Mouse (Mus musculus) liver, embryonic 16.5 days (tissue): ENCODE measurements at regions not wholly inside any gene's neighbourhood (a gene's known extent, or its start where the extent isn't known, plus 50 kb on each side); places are given as distances from the start of the nearest gene placed in this dataset.
A peak's percentile ranks its signal among the peaks of the same experiment; 100 is the strongest.

Source experiments
- ATAC-seq: fragments of 200-750 bp; cut with Nextera tagmentation; 2 replicates; pipeline ENCODE4 v1.8.0; 2017; ENCODE audit warnings: low read depth, mild to moderate bottlenecking, moderate number of reproducible peaks, moderate library complexity
- H3K27ac ChIP-seq: fragments of 300-500 bp; sonication (generic); 2 replicates; pipeline ENCODE4 v1.5.1; 2014; ENCODE audit warnings: mild to moderate bottlenecking, low read length
- H3K27me3 ChIP-seq: fragments of 300-500 bp; sonication (generic); 2 replicates; pipeline ENCODE4 v1.6.1; 2014; ENCODE audit warnings: low read depth, low read length, mixed read lengths; ENCODE audit not compliant: control insufficient read depth, insufficient read depth
- H3K36me3 ChIP-seq: fragments of 300-500 bp; sonication (generic); 2 replicates; pipeline ENCODE4 v1.6.1; 2014; ENCODE audit warnings: mild to moderate bottlenecking; ENCODE audit not compliant: control insufficient read depth, insufficient read depth
- H3K4me1 ChIP-seq: fragments of 300-500 bp; sonication (generic); 2 replicates; pipeline ENCODE4 v1.6.1; 2014; ENCODE audit warnings: low read depth, low read length, mixed read lengths; ENCODE audit not compliant: control insufficient read depth
- H3K4me2 ChIP-seq: fragments of 300-500 bp; sonication (generic); 2 replicates; pipeline ENCODE4 v1.6.1; 2014; ENCODE audit warnings: low read depth, low read length, mixed read lengths
- H3K4me3 ChIP-seq: fragments of 300-500 bp; sonication (generic); 2 replicates; pipeline ENCODE4 v1.5.1; 2014; ENCODE audit warnings: low read depth, mild to moderate bottlenecking, low read length
- H3K9ac ChIP-seq: fragments of 300-500 bp; sonication (generic); 2 replicates; pipeline ENCODE4 v1.6.1; 2014; ENCODE audit warnings: low read depth, low read length
- H3K9me3 ChIP-seq: fragments of 300-500 bp; sonication (generic); replicated peaks from 2 replicates; pipeline ENCODE4 v1.6.1; 2016; ENCODE audit warnings: low read length; ENCODE audit not compliant: control insufficient read depth
- WGBS: fragments of 180-500 bp; shearing (Covaris S2); extraction: QIAGEN DNeasy Blood & Tissue Kit; methylation state at CpG from one replicate; pipeline ENCODE4 v1.1.7; 2014; ENCODE audit not compliant: insufficient replicate concordance; 5-methylcytosine and 5-hydroxymethylcytosine counted together

DNA sequence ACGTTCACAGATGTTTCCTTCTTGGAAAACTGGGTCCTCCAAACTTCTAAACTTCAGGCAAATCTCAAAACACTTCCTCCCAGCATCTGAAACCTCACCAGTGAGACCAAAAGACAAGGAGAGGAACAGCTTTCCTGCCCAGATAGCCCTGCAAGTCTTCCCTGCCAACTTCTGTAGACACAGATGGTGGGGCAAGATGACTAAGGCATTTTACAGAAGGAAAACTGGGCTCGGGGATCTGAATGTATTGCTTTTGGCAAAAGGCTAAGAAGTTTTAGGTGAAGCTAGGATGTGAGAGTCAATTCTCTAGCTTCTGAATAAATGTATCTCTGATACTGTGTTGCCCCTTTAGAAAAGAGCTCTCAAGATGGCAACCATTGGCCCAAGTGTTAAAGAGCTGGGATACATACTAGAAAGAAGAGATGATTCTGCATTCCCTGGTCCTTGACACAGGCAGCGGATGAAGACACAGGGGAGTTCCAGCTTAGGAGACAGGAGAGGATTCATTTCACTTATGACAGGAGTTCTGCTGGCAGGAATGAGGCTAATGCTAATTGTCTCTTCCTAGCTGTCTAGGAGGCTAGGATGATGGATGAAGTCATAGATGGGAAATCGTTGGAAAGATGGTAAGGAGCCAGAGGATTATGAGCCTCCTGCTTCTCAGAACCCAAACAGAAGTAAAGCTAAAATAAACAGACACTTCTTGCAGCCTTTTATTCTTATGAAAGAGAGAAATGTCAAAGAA is 108.0 kb upstream of the Ces5a start:
- Histone ChIP-seq H3K4me2 (no peak overlapping the region), H3K9ac (no peak overlapping the region), H3K4me1 (no peaks in the 10 kb centered on the region), H3K27ac (no peak overlapping the region), H3K36me3 (no peaks in the 10 kb centered on the region), H3K4me3 (no peak overlapping the region), H3K27me3 (no peaks in the 10 kb centered on the region), H3K9me3 (no peaks in the 10 kb centered on the region)
- no peak for ATAC-seq
- 48% methylated on average over 4 of the region's 4 CpGs for WGBS

DNA sequence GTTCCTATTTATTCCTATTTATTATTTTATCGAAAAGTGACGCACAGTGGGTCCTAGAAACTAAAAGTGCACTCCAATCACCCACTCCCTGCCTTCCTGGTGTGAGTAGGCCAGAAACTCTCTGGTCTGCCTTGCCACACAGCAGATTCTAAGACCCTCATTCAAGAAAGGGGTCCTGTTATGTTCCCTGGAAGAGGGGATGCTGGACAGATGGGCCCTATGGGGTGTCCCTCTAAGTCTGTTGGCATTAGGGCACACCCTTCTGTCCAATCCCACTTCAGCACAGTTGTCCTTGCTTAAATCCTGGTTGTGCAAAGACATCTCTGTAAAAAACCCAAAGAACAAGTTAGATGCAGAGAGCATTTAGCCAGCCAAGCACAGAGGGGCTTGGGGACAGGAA is 117.8 kb upstream of the Ces5a start:
- H3K27ac ChIP-seq = no peak overlapping the region
- H3K27me3 ChIP-seq = no peaks in the 10 kb centered on the region
- 78% methylated on average over 2 of the region's 2 CpGs for WGBS
- no peaks in the 10 kb centered on the region for H3K9me3 ChIP-seq
- no peak overlapping the region for H3K4me3 ChIP-seq
- H3K4me1 ChIP-seq = no peaks in the 10 kb centered on the region
- no peak overlapping the region for H3K9ac ChIP-seq
- no peak overlapping the region for H3K4me2 ChIP-seq
- H3K36me3 ChIP-seq = no peaks in the 10 kb centered on the region
- no peak for ATAC-seq

DNA sequence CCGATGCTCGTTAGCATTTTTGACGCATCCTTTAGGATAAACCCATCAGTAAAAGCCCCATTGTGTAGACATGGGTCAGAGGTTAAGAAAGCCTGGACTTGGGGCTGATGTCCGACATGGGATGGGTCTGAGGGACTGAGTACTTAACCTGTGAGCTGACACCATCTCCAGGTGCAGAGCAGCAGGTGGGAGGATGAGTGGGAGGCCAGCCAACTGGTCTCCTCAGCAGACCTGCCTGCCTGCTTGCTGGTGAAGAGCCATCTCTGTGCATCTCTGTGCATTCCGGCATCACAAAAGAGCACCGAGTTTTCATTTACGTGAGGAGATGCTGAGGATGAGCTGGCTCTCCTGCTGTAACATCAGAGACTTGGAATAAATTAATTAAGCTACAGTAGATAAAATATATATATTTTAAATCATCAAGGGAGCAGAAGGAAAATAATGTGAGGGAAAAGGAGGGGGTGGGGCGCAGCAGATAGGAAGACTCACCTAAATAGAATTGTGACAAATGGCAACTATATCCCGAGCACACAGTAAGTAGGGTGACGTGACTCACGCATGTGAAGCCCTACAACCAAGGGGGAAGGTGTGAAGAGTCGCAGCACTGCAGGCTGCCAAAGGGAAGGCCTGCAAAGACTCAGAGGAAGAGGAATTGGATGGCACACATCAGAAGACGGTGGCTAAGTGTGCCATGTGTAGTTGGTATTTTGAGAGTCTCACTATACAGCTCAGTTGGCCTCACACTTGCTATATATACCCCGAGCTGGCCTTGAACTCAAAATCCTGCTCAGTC is 118.5 kb upstream of the Ces5a start:
- H3K4me2 ChIP-seq = no peak overlapping the region
- WGBS = 56% methylated on average over 14 of the region's 14 CpGs
- H3K9ac ChIP-seq = no peak overlapping the region
- H3K27ac ChIP-seq = no peak overlapping the region
- ATAC-seq = no peak
- no peaks in the 10 kb centered on the region for H3K4me1 ChIP-seq
- H3K36me3 ChIP-seq = no peaks in the 10 kb centered on the region
- no peaks in the 10 kb centered on the region for H3K9me3 ChIP-seq
- no peaks in the 10 kb centered on the region for H3K27me3 ChIP-seq
- H3K4me3 ChIP-seq = no peak overlapping the region

DNA sequence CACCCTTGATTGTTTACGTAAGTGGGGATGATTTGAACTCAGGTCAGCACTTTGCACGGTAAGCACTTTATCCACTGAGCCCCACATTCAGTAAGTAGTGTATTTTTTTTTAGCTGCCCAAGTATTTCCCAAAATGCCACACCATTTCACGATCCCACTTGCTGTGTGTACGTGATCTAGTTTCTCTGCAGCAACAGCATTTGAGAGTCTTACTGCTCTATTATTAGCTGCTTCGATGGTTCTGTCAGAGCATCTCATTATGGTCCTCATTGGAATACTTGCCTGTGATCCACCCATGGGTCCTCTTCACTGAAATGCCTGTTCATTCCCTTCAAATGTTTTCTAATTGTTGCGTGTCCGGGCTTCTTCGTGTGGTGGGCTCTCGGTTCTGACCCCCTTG is 120.1 kb upstream of the Ces5a start:
- 69% methylated on average over 9 of the region's 9 CpGs for WGBS
- H3K9me3 ChIP-seq = no peaks in the 10 kb centered on the region
- H3K4me1 ChIP-seq = no peaks in the 10 kb centered on the region
- H3K27me3 ChIP-seq = no peaks in the 10 kb centered on the region
- ATAC-seq = no peak
- H3K36me3 ChIP-seq = no peaks in the 10 kb centered on the region
- H3K4me3 ChIP-seq = no peak overlapping the region
- H3K4me2 ChIP-seq = no peak overlapping the region
- no peak overlapping the region for H3K27ac ChIP-seq
- no peak overlapping the region for H3K9ac ChIP-seq

- no peaks in the 10 kb centered on the region for H3K9me3 ChIP-seq
- no peak overlapping the region for H3K9ac ChIP-seq
- H3K27ac ChIP-seq = no peak overlapping the region
- no peak overlapping the region; the same call in 1 of the 2 replicates for H3K4me3 ChIP-seq
- H3K4me2 ChIP-seq = peak overlapping the region; percentile 27; the same call in 1 of the 2 replicates
- no peaks in the 10 kb centered on the region for H3K27me3 ChIP-seq
- no peaks in the 10 kb centered on the region for H3K36me3 ChIP-seq
- 9% methylated on average over 15 of the region's 15 CpGs for WGBS
- no peaks in the 10 kb centered on the region for H3K4me1 ChIP-seq
- ATAC-seq = 0 out of 2 replicates have a peak, but pooled peaks have one; percentile 21
Observed at GRCm38 (mm10) chr8:93661739-93662138, 126.1 kb upstream of the Ces5a start.

GRCm38 (mm10) chr8:93662219-93662618 is 126.6 kb upstream of the Ces5a start:
- H3K9me3 ChIP-seq = no peaks in the 10 kb centered on the region
- no peak overlapping the region for H3K27ac ChIP-seq
- H3K4me3 ChIP-seq = no peak overlapping the region
- no peaks in the 10 kb centered on the region for H3K4me1 ChIP-seq
- H3K27me3 ChIP-seq = no peaks in the 10 kb centered on the region
- H3K36me3 ChIP-seq = no peaks in the 10 kb centered on the region
- WGBS = 37% methylated on average over 5 of the region's 5 CpGs
- 0 out of 2 replicates have a peak, but pooled peaks have one; percentile 13 for ATAC-seq
- H3K4me2 ChIP-seq = no peak overlapping the region
- H3K9ac ChIP-seq = no peak overlapping the region

GRCm38 (mm10) chr8:93663851-93664250 is 128.2 kb upstream of the Ces5a start:
- 46% methylated on average over 4 of the region's 4 CpGs for WGBS
- no peak overlapping the region for H3K4me3 ChIP-seq
- no peaks in the 10 kb centered on the region for H3K9me3 ChIP-seq
- H3K36me3 ChIP-seq = no peaks in the 10 kb centered on the region
- no peaks in the 10 kb centered on the region for H3K27me3 ChIP-seq
- H3K4me2 ChIP-seq = no peak overlapping the region
- ATAC-seq = no peak
- H3K9ac ChIP-seq = no peak overlapping the region
- H3K27ac ChIP-seq = no peak overlapping the region
- H3K4me1 ChIP-seq = no peaks in the 10 kb centered on the region

DNA sequence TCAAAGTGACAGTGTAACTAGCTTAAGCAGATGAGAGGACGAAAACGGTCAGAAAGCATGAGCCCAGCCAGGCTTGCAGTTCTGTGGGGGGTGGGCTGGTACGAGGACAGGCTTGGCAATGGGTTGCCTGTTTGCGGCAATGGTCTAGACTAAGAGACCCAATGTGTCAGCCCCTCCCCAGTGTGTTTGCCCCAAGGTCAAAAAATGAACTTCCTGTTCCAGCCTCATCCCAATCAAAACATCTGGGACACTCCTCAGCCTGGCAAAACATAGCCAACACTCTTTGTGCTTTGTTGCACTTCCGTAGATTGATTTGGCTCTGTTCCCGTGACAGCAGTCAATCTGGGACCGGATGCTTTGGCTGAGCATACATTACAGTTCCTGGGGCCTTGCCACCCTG is 132.7 kb upstream of the Ces5a start:
- H3K4me2 ChIP-seq = no peak overlapping the region
- no peaks in the 10 kb centered on the region for H3K36me3 ChIP-seq
- no peak overlapping the region for H3K27ac ChIP-seq
- no peak overlapping the region for H3K9ac ChIP-seq
- H3K4me3 ChIP-seq = no peak overlapping the region
- no peaks in the 10 kb centered on the region for H3K9me3 ChIP-seq
- 49% methylated on average over 7 of the region's 7 CpGs for WGBS
- ATAC-seq = no peak
- H3K4me1 ChIP-seq = no peaks in the 10 kb centered on the region
- no peaks in the 10 kb centered on the region for H3K27me3 ChIP-seq

- Histone ChIP-seq H3K27ac (no peak overlapping the region), H3K36me3 (no peaks in the 10 kb centered on the region), H3K9me3 (no peaks in the 10 kb centered on the region), H3K4me1 (no peaks in the 10 kb centered on the region), H3K4me2 (no peak overlapping the region), H3K9ac (no peak overlapping the region), H3K4me3 (no peak overlapping the region), H3K27me3 (no peaks in the 10 kb centered on the region)
- WGBS = 32% methylated on average over 3 of the region's 3 CpGs
- no peak for ATAC-seq
Observed at GRCm38 (mm10) chr8:93674721-93675120, 135.0 kb upstream of the Gnao1 start.
